Mouse (Mus musculus) spleen, embryonic (tissue): ENCODE data around the gene Trmt2b.
"Not testable (repeated sequence)": the region's sequence is repeated elsewhere in the genome, so short reads cannot be mapped to it uniquely, and the experiment has no call there.

Experiments used
- CTCF ChIA-PET: fragments of 350-600 bp; sonication (Branson Sonifier 250); formaldehyde crosslinking; loops from one replicate; lab custom pipeline; 2022; lab: Charles Lee

Trmt2b gene

GRCm38 (mm10) chrX:134220618-134221017 is 56.2 kb downstream of the Trmt2b start:
- CTCF ChIA-PET, result interaction anchor here (0.6 kb wide), 1 partner anchor 37 kb away, joined by 4 read pairs; no protein-coding TSS in a partner anchor

GRCm38 (mm10) chrX:134218161-134218560 is 58.6 kb downstream of the Trmt2b start:
- CTCF ChIA-PET, result no interaction called here

- CTCF ChIA-PET, result interaction anchor here (0.6 to 0.8 kb wide), 2 partner anchors 26 to 58 kb away, joined by 3 read pairs; no protein-coding TSS in a partner anchor
These were observed 65.6 kb downstream of the Trmt2b start for GRCm38 (mm10) chrX:134211151-134211642.

- CTCF ChIA-PET, result no interaction called here
These were observed 68.3 kb downstream of the Trmt2b start for GRCm38 (mm10) chrX:134208491-134208890.

DNA sequence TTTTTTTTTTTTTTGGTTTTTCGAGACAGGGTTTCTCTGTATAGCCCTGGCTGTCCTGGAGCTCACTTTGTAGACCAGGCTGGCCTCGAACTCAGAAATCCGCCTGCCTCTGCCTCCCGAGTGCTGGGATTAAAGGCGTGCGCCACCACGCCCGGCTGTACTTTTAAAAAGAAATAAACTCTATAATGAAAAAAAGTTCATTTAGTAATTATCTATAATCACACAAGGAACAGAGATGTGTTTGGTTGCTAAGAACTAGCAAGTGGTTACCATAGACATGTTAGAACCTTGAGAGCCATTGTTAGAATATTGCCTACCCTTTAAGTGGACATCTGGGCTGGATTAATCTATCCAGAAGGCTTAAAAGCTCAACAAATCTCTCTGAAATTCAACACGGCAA is 89.6 kb downstream of the Trmt2b start, which contains the start of gene Arl13a:
Arl13a (plus strand) TSS at position 301 of the 400 bp plus-strand sequence.
- CTCF ChIA-PET, result not testable (repeated sequence)

DNA sequence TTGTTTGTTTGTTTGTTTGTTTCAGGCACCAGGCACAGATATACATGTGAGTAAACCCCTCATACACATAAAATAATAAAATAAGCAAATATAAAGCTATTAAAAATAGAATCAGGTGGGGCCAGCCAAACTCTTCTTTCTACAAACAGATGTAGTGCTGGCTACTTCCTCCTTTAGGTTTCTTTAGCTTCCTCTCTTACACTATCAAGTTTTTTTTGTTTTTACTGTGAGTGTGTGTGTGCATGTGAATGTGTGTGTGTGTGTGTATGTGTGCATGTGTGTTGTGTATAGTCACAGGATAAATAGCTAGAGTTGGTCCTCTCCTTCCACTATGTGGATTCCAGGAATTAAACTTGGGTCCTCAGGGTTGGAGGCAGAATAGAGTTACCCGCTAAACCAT is 102.1 kb downstream of the Trmt2b start:
- CTCF ChIA-PET, result no interaction called here
